Mouse (Mus musculus): ENCODE results near the gene Sp6. TPM values are rescaled to one million over a fixed set of nuclear protein-coding genes. Genes with fewer than 3 reads are reported as not detected.

Gene Sp6
- polyA plus RNA-seq, 1 experiment from 2014 or later, result 0.17 TPM

DNA sequence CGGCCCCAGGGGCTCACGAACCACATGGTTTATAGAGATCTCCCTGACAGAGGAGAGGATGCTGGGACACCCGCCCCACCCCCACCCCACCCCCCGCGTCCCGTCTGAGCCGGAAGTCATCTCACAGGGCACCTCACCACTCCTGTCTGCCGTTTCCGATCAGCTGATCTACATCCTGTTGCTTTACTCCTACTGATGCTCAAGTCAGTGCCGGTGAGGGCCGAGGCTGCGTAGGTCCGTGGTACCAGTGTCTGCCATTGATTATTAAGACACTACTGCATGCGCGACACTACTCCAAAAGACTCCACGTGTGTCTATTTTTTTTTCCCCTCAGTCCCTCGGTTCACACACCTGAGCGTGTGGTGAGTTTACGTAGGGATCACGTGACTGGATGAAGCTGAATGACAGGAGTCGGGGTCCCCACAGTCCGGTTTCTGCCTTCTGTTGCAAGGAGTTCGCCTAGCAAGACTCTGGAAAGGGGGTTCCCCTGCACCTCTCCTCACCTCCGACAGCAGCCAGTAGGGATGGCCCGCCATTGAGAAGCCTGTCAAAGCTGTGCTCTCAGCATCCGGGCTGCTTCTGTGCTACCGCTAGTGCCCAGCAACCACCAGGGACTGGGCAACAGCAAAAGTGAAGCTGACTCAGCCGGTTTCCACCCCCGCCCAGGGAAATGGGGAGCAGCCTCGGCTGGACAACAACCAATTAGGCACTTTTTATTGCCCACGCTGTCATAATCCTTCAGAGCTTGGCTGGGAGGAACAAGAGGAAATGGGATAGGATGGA, 25.1 kb upstream of the Sp6 start:
- Histone ChIP-seq H3K9me3 (replicated peaks; ENCODE audit: control insufficient read depth, low read length) (no peaks in the 10 kb centered on the region), H3K4me3 (ENCODE audit: low read depth, low read length) (peak overlapping the region; percentile 22), H3K4me2 (ENCODE audit: low read length) (peak overlapping the region; percentile 58), H3K27me3 (replicated peaks; ENCODE audit: control insufficient read depth, insufficient read depth, low read length) (peaks cover 10% of the 10 kb centered on the region; the same call in 1 of the 2 replicates), H3K4me1 (ENCODE audit: control insufficient read depth, insufficient read depth, low read length) (no peaks in the 10 kb centered on the region; the same call in 1 of the 2 replicates), H3K36me3 (ENCODE audit: control insufficient read depth, insufficient read depth, low read length) (no peaks in the 10 kb centered on the region), H3K9ac (ENCODE audit: low read length) (peak overlapping the region; percentile 45), H3K27ac (ENCODE audit: low read depth, low read length) (no peak overlapping the region)
- DNase-seq (ENCODE audit: low spot score) (peak; percentile 47), ATAC-seq (peak; percentile 62)
- WGBS, result 4% methylated on average over 31 of the region's 31 CpGs

DNA sequence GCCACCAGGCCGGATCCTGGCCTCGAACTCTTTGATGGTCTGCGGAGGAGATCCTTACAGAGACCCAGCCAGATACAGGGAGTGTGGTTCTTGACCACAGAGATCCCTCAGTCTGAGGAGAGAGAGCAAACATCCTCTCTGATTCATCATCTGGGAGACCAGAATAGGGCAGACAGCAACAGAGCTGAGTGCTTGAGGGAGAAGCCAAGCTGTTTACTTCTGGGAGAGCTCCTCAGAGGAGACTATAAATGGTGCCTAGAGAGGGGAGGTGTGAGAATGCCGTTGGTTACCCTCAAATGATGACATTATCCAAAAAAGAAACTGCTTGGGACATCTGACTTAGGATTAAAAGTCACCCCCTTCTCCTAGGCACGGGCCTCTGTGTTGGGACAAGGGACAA, 21.7 kb upstream of the Sp6 start:
- Histone ChIP-seq H3K36me3 (ENCODE audit: control insufficient read depth, insufficient read depth, low read length) (no peaks in the 10 kb centered on the region), H3K4me1 (ENCODE audit: control insufficient read depth, insufficient read depth, low read length) (no peaks in the 10 kb centered on the region; the same call in 1 of the 2 replicates), H3K4me3 (ENCODE audit: low read depth, low read length) (no peak overlapping the region), H3K9me3 (replicated peaks; ENCODE audit: control insufficient read depth, low read length) (no peaks in the 10 kb centered on the region), H3K27me3 (replicated peaks; ENCODE audit: control insufficient read depth, insufficient read depth, low read length) (peaks cover 10% of the 10 kb centered on the region; the same call in 1 of the 2 replicates), H3K27ac (ENCODE audit: low read depth, low read length) (no peak overlapping the region), H3K9ac (ENCODE audit: low read length) (no peak overlapping the region), H3K4me2 (ENCODE audit: low read length) (no peak overlapping the region)
- DNase-seq (ENCODE audit: low spot score), result no peak
- no peak for ATAC-seq
- 84% methylated on average over 5 of the region's 5 CpGs for WGBS

DNA sequence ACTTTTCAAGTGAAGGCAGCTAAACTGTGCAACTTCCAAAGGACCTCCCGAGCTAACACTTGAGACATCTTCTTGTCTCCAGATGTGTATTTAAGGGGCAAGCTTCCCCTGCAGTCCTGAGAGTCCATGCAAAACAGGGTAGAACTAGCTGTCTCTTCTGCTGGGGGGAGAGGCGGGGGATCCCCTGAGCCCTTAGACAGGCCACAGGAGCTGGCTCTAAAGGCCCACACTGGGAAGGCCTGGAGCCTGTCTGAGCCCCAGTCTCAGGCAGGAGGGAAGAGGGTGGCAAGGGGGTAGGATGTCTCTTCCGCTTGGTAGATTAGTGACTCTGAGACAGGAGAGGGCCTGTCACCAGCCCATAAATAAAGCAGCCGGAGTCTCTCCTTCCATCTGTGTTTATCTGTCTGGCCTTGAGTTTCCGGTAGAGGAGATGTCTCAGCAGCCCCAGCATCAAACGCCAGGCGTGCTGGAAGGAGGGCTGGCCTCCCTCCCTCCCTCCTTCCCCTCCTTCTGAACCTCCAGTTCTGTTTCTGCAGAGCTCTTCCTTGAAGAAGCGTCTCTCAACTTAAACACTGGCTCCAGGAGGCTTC, 20.4 kb upstream of the Sp6 start:
- WGBS, result 63% methylated on average over 8 of the region's 8 CpGs
- no peaks in the 10 kb centered on the region for H3K36me3 ChIP-seq (ENCODE audit: control insufficient read depth, insufficient read depth, low read length)
- no peak overlapping the region for H3K4me2 ChIP-seq (ENCODE audit: low read length)
- H3K27me3 ChIP-seq (replicated peaks; ENCODE audit: control insufficient read depth, insufficient read depth, low read length), result no peaks in the 10 kb centered on the region
- no peaks in the 10 kb centered on the region for H3K9me3 ChIP-seq (replicated peaks; ENCODE audit: control insufficient read depth, low read length)
- no peak overlapping the region; the same call in 1 of the 2 replicates for H3K9ac ChIP-seq (ENCODE audit: low read length)
- ATAC-seq (no peak), DNase-seq (ENCODE audit: low spot score) (no peak)
- H3K27ac ChIP-seq (ENCODE audit: low read depth, low read length), result no peak overlapping the region
- peaks cover 10% of the 10 kb centered on the region for H3K4me1 ChIP-seq (ENCODE audit: control insufficient read depth, insufficient read depth, low read length)
- no peak overlapping the region for H3K4me3 ChIP-seq (ENCODE audit: low read depth, low read length)

- Histone ChIP-seq H3K9me3 (replicated peaks; ENCODE audit: control insufficient read depth, low read length) (no peaks in the 10 kb centered on the region), H3K27me3 (replicated peaks; ENCODE audit: control insufficient read depth, insufficient read depth, low read length) (no peaks in the 10 kb centered on the region), H3K4me1 (ENCODE audit: control insufficient read depth, insufficient read depth, low read length) (peaks cover 11% of the 10 kb centered on the region), H3K36me3 (ENCODE audit: control insufficient read depth, insufficient read depth, low read length) (no peaks in the 10 kb centered on the region), H3K4me3 (ENCODE audit: low read depth, low read length) (no peak overlapping the region), H3K27ac (ENCODE audit: low read depth, low read length) (no peak overlapping the region), H3K4me2 (ENCODE audit: low read length) (no peak overlapping the region), H3K9ac (ENCODE audit: low read length) (no peak overlapping the region)
- DNase-seq (ENCODE audit: low spot score) (no peak), ATAC-seq (no peak)
- 27% methylated on average over 5 of the region's 5 CpGs for WGBS
Observed at GRCm38 (mm10) chr11:96995031-96995430, 18.2 kb upstream of the Sp6 start.

DNA sequence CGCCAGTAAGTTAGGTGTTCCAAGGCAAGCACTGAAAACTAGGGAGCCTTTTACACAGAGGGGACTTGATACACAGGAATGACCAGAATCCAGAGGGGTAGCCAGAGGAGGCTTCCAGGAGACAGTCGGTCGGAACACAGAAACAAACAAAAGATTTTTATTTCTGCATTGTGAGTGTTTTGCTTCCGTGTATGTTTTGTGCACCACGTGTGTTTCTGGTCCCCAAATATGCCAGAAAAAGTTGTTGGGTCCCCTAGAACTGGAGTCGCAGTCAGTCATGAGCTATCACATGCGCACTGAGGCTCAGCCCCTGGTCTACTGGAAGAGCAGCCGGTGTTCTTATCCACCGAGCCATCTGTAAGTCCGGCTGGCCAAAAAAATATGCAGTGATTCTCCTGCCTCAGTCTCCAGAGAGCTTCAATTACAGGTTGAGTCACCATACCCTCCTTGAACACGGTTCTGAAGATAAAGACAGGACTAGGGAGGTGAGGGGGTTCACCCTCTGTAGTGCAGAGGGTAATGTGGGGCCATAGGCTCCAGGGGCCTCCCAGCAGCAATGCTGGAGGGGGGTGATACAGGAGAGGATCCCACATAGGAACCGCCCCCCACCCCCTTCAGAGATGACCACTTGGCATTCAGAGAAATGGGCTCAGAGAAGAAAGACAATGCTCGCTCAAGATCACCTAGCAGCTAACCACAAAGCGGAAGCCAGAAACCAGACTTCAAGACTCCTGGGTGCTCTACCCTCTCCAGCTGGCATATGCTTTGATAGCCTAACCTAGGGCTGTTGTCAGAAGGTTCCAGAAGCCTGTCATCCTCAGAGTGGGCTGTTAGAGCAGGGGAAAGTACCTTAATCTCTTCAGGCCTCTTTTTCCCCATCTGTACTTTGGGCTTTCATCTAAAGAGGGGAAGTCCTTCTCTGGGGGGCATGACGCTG, 17.1 kb upstream of the Sp6 start:
- Histone ChIP-seq H3K4me2 (ENCODE audit: low read length) (no peak overlapping the region), H3K4me1 (ENCODE audit: control insufficient read depth, insufficient read depth, low read length) (peaks cover 12% of the 10 kb centered on the region), H3K27me3 (replicated peaks; ENCODE audit: control insufficient read depth, insufficient read depth, low read length) (no peaks in the 10 kb centered on the region), H3K9ac (ENCODE audit: low read length) (no peak overlapping the region), H3K4me3 (ENCODE audit: low read depth, low read length) (no peak overlapping the region), H3K9me3 (replicated peaks; ENCODE audit: control insufficient read depth, low read length) (no peaks in the 10 kb centered on the region), H3K36me3 (ENCODE audit: control insufficient read depth, insufficient read depth, low read length) (no peaks in the 10 kb centered on the region), H3K27ac (ENCODE audit: low read depth, low read length) (no peak overlapping the region)
- ATAC-seq, result no peak
- no peak for DNase-seq (ENCODE audit: low spot score)
- WGBS, result 79% methylated on average over 15 of the region's 15 CpGs

- H3K9me3 ChIP-seq (replicated peaks; ENCODE audit: control insufficient read depth, low read length), result no peaks in the 10 kb centered on the region
- peak overlapping the region; percentile 62 for H3K4me2 ChIP-seq (ENCODE audit: low read length)
- DNase-seq (ENCODE audit: low spot score) (peak; percentile 58), ATAC-seq (peak; percentile 64)
- H3K4me1 ChIP-seq (ENCODE audit: control insufficient read depth, insufficient read depth, low read length), result peaks cover 14% of the 10 kb centered on the region
- peak overlapping the region; percentile 27 for H3K4me3 ChIP-seq (ENCODE audit: low read depth, low read length)
- 3% methylated on average over 17 of the region's 17 CpGs for WGBS
- peak overlapping the region; percentile 65 for H3K9ac ChIP-seq (ENCODE audit: low read length)
- H3K36me3 ChIP-seq (ENCODE audit: control insufficient read depth, insufficient read depth, low read length), result no peaks in the 10 kb centered on the region
- no peaks in the 10 kb centered on the region for H3K27me3 ChIP-seq (replicated peaks; ENCODE audit: control insufficient read depth, insufficient read depth, low read length)
- H3K27ac ChIP-seq (ENCODE audit: low read depth, low read length), result 0 out of 2 replicates have a peak overlapping the region, but pooled peaks have one; percentile 33
Observed at GRCm38 (mm10) chr11:96996773-96997379, 16.3 kb upstream of the Sp6 start.

- Histone ChIP-seq H3K4me1 (ENCODE audit: control insufficient read depth, insufficient read depth, low read length) (peaks cover 14% of the 10 kb centered on the region), H3K27ac (ENCODE audit: low read depth, low read length) (peak overlapping the region; percentile 33; the same call in 1 of the 2 replicates), H3K36me3 (ENCODE audit: control insufficient read depth, insufficient read depth, low read length) (no peaks in the 10 kb centered on the region), H3K4me2 (ENCODE audit: low read length) (peak overlapping the region; percentile 62), H3K27me3 (replicated peaks; ENCODE audit: control insufficient read depth, insufficient read depth, low read length) (no peaks in the 10 kb centered on the region), H3K4me3 (ENCODE audit: low read depth, low read length) (peak overlapping the region; percentile 27), H3K9me3 (replicated peaks; ENCODE audit: control insufficient read depth, low read length) (no peaks in the 10 kb centered on the region), H3K9ac (ENCODE audit: low read length) (peak overlapping the region; percentile 65)
- 2% methylated on average over 30 of the region's 30 CpGs for WGBS
- ATAC-seq, result peak; percentile 83
- DNase-seq (ENCODE audit: low spot score), result peak; percentile 56
Observed at GRCm38 (mm10) chr11:96997380-96997956, 15.7 kb upstream of the Sp6 start.

GRCm38 (mm10) chr11:97003170-97003569, 10.0 kb upstream of the Sp6 start:
- H3K4me2 ChIP-seq (ENCODE audit: low read length), result no peak overlapping the region
- H3K27me3 ChIP-seq (replicated peaks; ENCODE audit: control insufficient read depth, insufficient read depth, low read length), result no peaks in the 10 kb centered on the region; the same call in 1 of the 2 replicates
- no peaks in the 10 kb centered on the region for H3K36me3 ChIP-seq (ENCODE audit: control insufficient read depth, insufficient read depth, low read length)
- H3K4me1 ChIP-seq (ENCODE audit: control insufficient read depth, insufficient read depth, low read length), result peaks cover 3% of the 10 kb centered on the region; the same call in 1 of the 2 replicates
- no peak for ATAC-seq
- H3K27ac ChIP-seq (ENCODE audit: low read depth, low read length), result no peak overlapping the region
- H3K4me3 ChIP-seq (ENCODE audit: low read depth, low read length), result no peak overlapping the region
- H3K9ac ChIP-seq (ENCODE audit: low read length), result no peak overlapping the region
- DNase-seq (ENCODE audit: low spot score), result no peak
- 44% methylated on average over 5 of the region's 5 CpGs for WGBS
- no peaks in the 10 kb centered on the region for H3K9me3 ChIP-seq (replicated peaks; ENCODE audit: control insufficient read depth, low read length)
